Mouse (Mus musculus): ENCODE measurements around the gene Ftsj1.

Ftsj1 gene

GRCm38 (mm10) chrX:8217383-8217782, 34.8 kb downstream of the Ftsj1 start:
- no peak for DNase-seq

DNA sequence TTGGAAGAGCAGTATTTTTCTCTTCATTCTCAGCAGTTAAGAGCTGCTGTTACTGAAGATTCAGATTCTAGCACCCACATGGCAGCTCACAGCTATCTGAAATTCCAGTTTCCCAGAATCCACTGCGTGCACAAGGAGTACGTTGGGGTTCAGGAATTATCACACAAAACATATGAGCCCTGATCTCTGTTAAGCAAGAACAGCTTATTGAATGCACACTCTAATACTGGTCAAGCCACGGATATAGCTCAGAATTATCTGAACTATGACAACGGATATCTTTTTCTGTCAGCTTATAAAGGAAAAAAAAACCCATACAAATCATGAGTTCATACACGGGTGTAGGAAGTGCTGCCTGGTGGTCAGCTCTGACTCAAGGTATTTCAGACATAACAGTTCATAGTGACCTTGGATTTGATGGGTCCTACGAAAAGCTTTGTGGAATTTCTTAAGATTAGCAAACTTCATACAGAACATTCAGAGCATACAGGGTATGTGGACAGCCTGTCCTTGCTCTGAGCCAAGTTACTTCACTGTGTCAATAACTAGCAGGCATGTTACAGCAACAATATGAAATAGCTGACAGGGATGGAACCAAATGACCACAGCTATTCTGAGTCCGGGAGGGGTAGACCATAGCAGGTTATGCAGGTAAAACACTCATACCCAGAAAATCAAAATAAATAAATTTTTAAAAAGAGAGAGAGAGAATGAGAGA, 40.6 kb downstream of the Ftsj1 start:
- no peak for DNase-seq

DNA sequence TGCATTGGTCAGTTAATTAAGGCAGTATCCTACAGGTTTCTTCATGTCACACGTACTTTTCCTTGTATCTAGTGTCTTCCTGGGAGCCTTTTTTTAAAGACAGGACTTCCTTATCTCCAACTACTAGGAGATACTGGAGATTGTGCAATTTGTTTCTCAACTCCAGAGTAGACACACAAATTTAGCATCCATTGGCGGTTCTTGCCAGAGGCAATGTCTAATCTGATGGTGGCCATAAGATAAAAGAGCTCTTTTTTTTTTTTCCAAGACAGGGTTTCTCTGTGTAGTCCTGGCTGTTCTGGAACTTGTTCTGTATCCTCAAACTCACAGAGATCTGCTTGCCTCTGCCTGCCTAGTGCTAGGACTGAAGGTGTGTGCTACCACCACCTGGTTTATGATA, 42.5 kb downstream of the Ftsj1 start:
- DNase-seq, result no peak

- no peak for DNase-seq
Measured at GRCm38 (mm10) chrX:8207224-8207623, 45.0 kb downstream of the Ftsj1 start.

DNA sequence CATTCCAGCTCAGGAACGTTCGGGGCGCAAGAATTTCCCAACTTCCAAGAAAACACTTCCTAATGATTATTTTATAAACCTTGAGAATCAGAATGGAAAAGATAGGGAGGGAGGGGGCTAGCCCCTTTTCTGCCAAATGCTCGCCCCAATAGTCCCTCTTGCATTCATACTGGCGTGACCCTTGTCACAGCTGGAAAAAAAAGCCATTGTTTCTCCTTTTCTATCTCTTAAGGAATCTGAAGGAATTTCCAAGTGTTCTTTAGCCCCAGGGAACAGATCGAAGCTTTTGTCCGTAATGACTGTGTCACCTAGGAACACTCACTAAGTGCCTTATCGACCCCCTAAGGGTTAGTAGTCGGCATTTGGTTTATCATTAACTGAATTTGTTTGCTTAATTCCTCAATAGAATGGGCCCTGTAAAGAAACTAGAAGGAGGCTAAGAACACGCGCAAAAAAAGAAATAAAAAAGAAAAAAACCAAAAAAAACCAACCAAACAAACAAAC, 45.5 kb downstream of the Ftsj1 start:
- no peak for DNase-seq

GRCm38 (mm10) chrX:8206015-8206693, 46.1 kb downstream of the Ftsj1 start, which contains the start of gene Porcn:
TSS of gene Porcn (minus strand) at chrX:8206525.
- DNase-seq, result peak; percentile 85

DNA sequence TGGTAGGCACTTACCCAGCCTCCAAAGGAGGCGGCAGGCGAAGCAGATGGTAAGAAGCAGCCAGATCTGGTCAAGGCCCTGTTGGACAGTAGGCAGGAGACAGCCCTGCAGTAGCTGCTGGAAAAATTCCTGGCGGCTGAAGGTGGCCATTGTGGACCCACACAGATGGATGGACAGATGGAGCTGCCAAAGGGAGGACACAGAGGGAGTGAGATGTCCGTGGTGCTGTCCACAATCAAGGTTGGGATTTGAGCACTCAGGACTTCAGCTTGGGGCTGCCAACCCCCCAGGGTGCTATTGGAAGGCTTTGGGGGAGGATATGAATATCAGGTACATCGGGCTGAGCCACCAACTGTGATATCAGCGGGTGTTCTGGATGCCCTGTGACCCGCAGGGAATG, 46.7 kb downstream of the Ftsj1 start:
- no peak for DNase-seq

DNA sequence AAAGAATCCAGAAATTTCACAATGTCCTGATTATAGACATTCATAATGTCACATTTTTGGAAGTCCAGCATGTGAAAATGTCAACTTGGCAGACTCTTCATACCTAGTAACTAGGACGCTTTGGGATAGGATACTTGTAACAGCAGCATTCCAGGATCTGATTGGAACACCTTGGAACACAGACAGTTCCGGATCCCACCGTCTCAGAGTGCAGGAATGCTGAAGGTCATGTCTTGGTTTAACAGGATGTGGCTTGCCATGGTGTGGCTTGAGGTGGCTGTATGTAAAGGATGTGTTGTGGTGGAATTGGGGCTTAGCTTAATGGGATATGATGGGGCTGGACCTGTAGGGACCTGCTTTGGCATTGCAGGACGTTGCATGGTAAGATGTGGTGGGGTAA, 47.1 kb downstream of the Ftsj1 start:
- DNase-seq, result no peak

GRCm38 (mm10) chrX:8204076-8204475, 48.1 kb downstream of the Ftsj1 start:
- DNase-seq, result no peak

DNA sequence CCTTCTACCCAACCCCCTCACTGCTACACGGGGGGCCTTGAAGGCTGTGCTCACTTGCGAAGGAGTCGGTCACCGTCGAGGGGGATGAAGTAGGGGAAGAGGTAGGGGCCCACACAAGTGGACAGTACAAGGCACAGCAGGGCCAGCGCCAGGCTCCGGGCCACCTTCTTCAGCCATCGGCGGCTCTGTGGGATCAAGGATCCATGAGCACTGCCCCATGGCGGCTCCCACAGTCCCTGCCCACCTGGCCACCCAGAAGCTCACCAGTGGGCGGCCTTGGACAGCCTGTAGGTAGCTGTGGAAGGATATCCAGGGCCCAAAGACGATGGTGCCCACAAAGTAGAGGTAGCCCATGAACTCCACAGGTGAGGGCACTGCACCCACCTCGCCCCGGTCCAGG, 49.1 kb downstream of the Ftsj1 start:
- DNase-seq, result no peak

GRCm38 (mm10) chrX:8193419-8193723, 58.8 kb downstream of the Ftsj1 start, which contains the start of gene Ebp:
TSS of gene Ebp (minus strand) at chrX:8193512.
- DNase-seq, result no peak

DNA sequence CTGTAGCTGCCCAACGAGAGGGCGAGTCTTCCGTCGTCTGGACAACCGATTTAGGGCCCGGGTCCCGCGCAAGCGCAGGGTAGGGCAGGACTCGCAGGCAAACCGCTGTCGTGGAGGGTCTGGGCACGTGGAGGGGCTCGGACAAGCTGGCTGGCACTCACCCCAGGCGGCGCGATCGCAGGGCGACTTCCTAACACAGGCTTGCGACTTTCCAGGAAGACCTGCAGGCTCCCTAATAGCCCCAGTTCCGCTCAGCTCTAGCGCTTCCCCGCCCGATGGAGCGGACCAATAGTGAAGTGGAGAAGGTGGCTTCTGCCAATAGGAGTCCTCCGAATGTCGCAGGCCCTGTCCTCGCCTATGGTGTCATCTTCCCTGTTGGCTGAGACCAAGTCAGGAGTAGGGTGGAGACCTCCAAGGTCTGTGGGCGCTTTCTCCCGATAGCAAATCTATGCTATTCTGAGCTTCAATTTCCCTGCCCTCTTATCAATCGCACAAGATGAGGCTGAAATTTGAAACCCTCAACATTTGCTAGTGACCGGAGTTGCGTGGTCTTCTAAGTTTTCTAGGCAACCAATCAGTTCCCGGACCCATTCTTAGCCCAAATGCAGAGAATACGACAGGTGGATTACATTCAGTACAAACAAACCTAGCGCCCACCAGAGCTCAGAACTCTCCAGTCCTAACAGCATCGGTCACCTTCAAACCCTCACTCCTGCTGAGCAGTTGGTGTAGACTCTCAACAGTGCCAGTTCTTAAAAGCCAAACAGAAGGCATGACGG, 59.4 kb downstream of the Ftsj1 start:
- DNase-seq, result peak; percentile 74

DNA sequence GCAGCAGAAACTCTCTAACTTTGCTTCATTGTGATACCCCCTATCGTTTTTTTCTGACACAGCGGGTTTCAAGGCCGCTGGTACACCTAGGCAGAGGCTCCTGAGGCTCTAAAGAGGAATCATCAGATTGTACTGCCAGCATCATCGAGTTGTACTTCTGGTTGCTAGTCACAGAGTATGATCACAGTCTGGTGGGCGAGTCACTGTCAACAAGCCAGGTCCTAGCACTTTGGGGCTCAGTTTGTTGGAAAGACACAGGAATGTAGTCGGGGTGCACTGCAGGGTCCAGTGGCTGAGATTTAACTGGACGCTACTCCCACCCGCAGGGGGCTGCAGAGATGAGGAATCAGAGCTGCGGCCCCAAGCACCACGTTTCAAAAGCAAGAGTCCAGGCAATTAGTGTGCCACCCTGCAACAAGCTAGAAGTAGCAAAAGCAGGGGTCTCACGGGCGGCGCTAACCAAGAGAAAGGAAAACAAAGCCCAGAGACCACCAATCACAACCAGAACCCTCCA, 60.0 kb downstream of the Ftsj1 start:
- no peak for DNase-seq
